Mouse (Mus musculus): ENCODE measurements around the gene Pakap. TPM values are rescaled to one million over a fixed set of nuclear protein-coding genes. Genes with fewer than 3 reads are reported as not detected.

The Pakap gene
- polyA plus RNA-seq, 1 experiment from 2014 or later = 1.4 TPM

DNA sequence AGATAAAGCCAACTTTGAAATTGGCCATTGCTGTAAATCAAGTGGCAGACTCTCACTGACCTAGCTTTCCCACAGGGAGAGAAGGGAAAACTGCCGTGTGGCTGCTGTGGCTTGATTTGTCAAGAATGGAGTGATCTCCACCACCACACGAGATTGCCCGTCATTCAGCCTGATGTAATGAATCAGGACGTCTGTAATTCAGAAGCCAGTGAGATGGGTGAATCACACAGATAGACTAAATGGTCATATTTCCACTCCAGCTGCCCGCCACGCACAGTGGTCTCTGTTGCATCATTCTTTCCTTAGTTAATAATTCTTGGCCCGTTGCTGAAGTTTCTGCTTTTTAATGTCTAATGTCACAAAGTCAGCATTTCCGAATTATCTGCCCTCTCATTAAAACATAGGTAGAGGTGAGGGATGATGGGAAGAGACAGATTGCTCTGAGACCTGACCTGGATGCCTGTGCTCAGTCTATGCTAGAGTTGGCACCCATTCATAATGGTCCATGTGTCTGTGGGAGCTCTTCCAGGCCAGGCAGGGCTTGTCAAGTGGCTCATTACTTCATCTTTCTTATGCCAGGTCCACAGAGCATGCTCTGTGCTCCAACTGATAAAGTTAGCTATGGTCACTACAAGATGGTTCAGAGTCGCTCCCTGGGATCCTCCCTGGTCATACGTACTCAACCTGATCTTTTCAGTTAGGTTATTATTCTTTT lies 34.1 kb downstream of the Pakap start:
- Histone ChIP-seq H3K36me3 (replicated peaks) (no peaks in the 10 kb centered on the region), H3K4me2 (no peak overlapping the region), H3K9me3 (replicated peaks) (no peaks in the 10 kb centered on the region), H3K27me3 (no peaks in the 10 kb centered on the region), H3K27ac (replicated peaks) (no peak overlapping the region), H3K4me1 (replicated peaks) (no peaks in the 10 kb centered on the region), H3K9ac (no peak overlapping the region), H3K4me3 (replicated peaks) (no peak overlapping the region)
- 64% methylated on average over 10 of the region's 10 CpGs for WGBS (ENCODE audit: insufficient replicate concordance)
- no peak for ATAC-seq (ENCODE audit: insufficient read depth)

DNA sequence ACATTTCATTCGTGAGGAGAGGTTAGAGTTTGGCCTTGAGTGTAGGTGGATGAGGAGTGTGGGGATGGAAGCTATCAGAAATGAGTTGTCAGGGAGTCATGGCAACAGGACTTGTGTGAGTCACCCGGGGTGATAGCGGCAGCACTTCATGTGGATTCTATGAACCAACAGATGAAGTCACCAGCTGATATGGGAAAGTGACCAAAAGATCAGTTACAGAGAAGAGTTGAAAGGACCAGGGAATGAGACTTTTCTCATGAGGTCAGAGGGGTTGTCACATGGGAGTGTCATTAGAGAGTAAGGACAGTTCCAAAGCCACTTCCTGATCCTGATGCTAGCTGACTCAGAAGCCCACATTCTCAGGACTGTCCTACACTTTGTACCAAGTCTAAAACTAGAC lies 38.3 kb downstream of the Pakap start:
- H3K36me3 ChIP-seq (replicated peaks) = no peaks in the 10 kb centered on the region
- H3K27me3 ChIP-seq = no peaks in the 10 kb centered on the region
- no peak overlapping the region for H3K4me3 ChIP-seq (replicated peaks)
- no peak overlapping the region for H3K27ac ChIP-seq (replicated peaks)
- H3K9me3 ChIP-seq (replicated peaks) = no peaks in the 10 kb centered on the region
- 65% methylated on average over 3 of the region's 3 CpGs for WGBS (ENCODE audit: insufficient replicate concordance)
- H3K4me1 ChIP-seq (replicated peaks) = no peaks in the 10 kb centered on the region
- no peak overlapping the region for H3K4me2 ChIP-seq
- no peak for ATAC-seq (ENCODE audit: insufficient read depth)
- H3K9ac ChIP-seq = no peak overlapping the region

DNA sequence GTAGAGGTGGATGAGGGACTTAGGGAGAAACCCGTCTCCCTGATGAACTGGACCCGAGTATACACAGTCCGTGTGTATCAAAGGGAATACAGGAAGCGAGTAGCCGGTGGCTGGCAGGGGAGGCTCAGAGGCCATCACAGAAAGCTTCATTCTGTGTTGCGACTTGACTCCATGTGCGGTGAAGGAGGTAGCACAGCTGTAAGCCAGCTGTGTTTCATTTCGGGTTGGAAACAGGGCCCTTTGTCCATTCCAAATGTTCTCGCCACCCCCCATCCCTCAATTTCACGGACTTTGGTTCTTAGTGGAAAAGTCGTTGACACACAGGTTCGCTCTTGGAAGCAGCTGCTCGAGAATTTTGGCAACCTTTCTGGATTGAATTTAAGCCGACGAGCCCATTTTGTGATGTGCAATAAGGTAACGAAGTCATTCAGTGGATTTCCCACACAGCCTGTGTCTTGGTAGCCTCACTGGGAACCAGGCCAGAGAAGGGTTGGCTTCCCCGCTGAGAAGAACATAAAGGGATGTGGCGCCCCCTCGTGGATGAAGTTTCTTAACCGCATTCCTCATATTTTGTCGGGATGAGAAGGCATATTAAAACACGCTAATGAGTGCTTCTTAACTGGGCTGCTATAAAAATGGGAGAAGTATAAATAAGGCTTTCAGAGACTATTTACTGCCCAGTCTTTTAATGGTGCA lies 39.4 kb downstream of the Pakap start:
- ATAC-seq (ENCODE audit: insufficient read depth) = no peak
- Histone ChIP-seq H3K4me2 (no peak overlapping the region), H3K4me3 (replicated peaks) (no peak overlapping the region), H3K9me3 (replicated peaks) (no peaks in the 10 kb centered on the region), H3K4me1 (replicated peaks) (no peaks in the 10 kb centered on the region), H3K27ac (replicated peaks) (no peak overlapping the region), H3K36me3 (replicated peaks) (no peaks in the 10 kb centered on the region), H3K9ac (no peak overlapping the region), H3K27me3 (no peaks in the 10 kb centered on the region)
- 40% methylated on average over 22 of the region's 22 CpGs for WGBS (ENCODE audit: insufficient replicate concordance)

- no peaks in the 10 kb centered on the region for H3K27me3 ChIP-seq
- H3K4me1 ChIP-seq (replicated peaks) = no peaks in the 10 kb centered on the region
- H3K4me3 ChIP-seq (replicated peaks) = no peak overlapping the region
- no peak overlapping the region for H3K4me2 ChIP-seq
- H3K9me3 ChIP-seq (replicated peaks) = no peaks in the 10 kb centered on the region
- H3K36me3 ChIP-seq (replicated peaks) = no peaks in the 10 kb centered on the region
- WGBS (ENCODE audit: insufficient replicate concordance) = 56% methylated on average over 17 of the region's 17 CpGs
- H3K9ac ChIP-seq = no peak overlapping the region
- no peak overlapping the region for H3K27ac ChIP-seq (replicated peaks)
- no peak for ATAC-seq (ENCODE audit: insufficient read depth)
Measured at GRCm38 (mm10) chr4:57611303-57612077, 43.5 kb downstream of the Pakap start.

GRCm38 (mm10) chr4:57612716-57613115 lies 44.7 kb downstream of the Pakap start:
- Histone ChIP-seq H3K4me2 (no peak overlapping the region), H3K27ac (replicated peaks) (no peak overlapping the region), H3K36me3 (replicated peaks) (no peaks in the 10 kb centered on the region), H3K9me3 (replicated peaks) (no peaks in the 10 kb centered on the region), H3K27me3 (no peaks in the 10 kb centered on the region), H3K4me1 (replicated peaks) (no peaks in the 10 kb centered on the region), H3K4me3 (replicated peaks) (no peak overlapping the region), H3K9ac (no peak overlapping the region)
- WGBS (ENCODE audit: insufficient replicate concordance) = 59% methylated on average over 5 of the region's 5 CpGs
- ATAC-seq (ENCODE audit: insufficient read depth) = no peak

DNA sequence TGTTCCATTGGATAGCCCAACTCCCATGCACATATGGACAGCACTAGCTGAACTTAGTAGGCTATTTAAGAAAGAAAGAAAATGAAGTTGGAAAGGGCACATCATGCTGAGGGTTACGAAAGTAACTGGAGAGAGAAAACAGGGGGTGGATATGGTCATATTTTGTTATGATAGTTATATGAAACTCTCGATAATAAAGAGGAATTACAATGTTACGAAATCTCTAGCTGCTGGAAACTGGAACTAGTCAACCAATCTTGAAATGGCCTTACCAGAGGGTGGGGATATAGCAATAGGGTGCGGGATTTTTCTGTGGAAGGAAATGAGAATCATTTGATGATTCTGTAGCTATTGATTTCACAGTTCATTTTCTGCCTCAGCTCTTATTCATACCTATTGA lies 46.7 kb downstream of the Pakap start:
- Histone ChIP-seq H3K27me3 (no peaks in the 10 kb centered on the region), H3K9ac (no peak overlapping the region), H3K36me3 (replicated peaks) (no peaks in the 10 kb centered on the region), H3K9me3 (replicated peaks) (no peaks in the 10 kb centered on the region), H3K4me1 (replicated peaks) (no peaks in the 10 kb centered on the region), H3K27ac (replicated peaks) (no peak overlapping the region), H3K4me2 (no peak overlapping the region), H3K4me3 (replicated peaks) (no peak overlapping the region)
- no peak for ATAC-seq (ENCODE audit: insufficient read depth)
- WGBS (ENCODE audit: insufficient replicate concordance) = 54% methylated on average over 4 of the region's 4 CpGs

DNA sequence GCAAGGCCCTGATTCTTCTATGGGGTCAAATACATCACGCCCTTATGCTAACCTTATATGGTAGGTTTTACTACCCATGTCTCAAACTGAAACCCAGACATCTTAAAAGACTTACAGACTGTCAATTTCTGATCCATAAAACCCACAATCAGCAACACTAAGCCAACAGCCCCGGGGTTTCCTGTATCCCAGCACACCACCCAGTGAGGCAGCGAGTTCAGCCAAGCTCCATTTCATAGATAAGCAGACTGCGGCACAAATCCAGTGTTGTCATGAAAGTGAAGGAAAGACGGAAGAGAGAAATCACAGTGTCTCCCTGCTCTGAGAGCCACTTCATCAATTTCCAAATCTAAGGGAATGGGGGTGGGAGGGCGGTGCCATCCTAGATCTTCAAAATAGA lies 50.8 kb downstream of the Pakap start:
- no peaks in the 10 kb centered on the region for H3K36me3 ChIP-seq (replicated peaks)
- ATAC-seq (ENCODE audit: insufficient read depth) = no peak

GRCm38 (mm10) chr4:57622816-57623215 lies 54.8 kb downstream of the Pakap start:
- H3K27ac ChIP-seq (replicated peaks) = no peak overlapping the region
- H3K9ac ChIP-seq = no peak overlapping the region
- H3K27me3 ChIP-seq = no peaks in the 10 kb centered on the region
- H3K36me3 ChIP-seq (replicated peaks) = no peaks in the 10 kb centered on the region
- ATAC-seq (ENCODE audit: insufficient read depth) = no peak
- no peaks in the 10 kb centered on the region for H3K4me1 ChIP-seq (replicated peaks)
- H3K9me3 ChIP-seq (replicated peaks) = no peaks in the 10 kb centered on the region
- no peak overlapping the region for H3K4me3 ChIP-seq (replicated peaks)
- WGBS (ENCODE audit: insufficient replicate concordance) = 55% methylated on average over 7 of the region's 7 CpGs
- no peak overlapping the region for H3K4me2 ChIP-seq

More for the DNA sequence above, 50.8 kb downstream of the Pakap start:
- WGBS (ENCODE audit: insufficient replicate concordance) = 62% methylated on average over 6 of the region's 6 CpGs
- H3K9me3 ChIP-seq (replicated peaks) = no peaks in the 10 kb centered on the region
- H3K4me2 ChIP-seq = no peak overlapping the region
- no peaks in the 10 kb centered on the region for H3K27me3 ChIP-seq
- no peaks in the 10 kb centered on the region for H3K4me1 ChIP-seq (replicated peaks)
- no peak overlapping the region for H3K4me3 ChIP-seq (replicated peaks)
- no peak overlapping the region for H3K9ac ChIP-seq
- no peak overlapping the region for H3K27ac ChIP-seq (replicated peaks)

DNA sequence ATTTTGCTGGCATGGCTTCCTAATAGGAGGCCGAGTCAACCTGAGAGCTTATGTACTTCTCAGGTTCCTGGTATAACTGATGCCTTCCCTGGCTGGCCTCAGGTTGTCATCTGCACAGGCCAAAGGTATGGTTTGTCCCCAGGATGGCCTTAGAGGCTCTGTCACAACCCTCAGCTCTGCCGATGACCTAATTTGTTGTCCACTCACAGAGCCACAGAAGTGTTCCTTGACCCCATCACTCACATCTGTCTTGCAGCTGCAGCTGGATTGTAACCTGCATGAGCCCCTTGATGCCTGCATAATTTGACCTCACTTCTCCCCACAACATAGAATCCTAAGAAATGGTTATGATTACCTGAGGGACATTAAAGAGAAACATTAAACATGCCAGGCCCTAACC lies 56.8 kb downstream of the Pakap start:
- ATAC-seq (ENCODE audit: insufficient read depth) = no peak
- no peak overlapping the region for H3K4me3 ChIP-seq (replicated peaks)
- no peak overlapping the region for H3K27ac ChIP-seq (replicated peaks)
- no peak overlapping the region for H3K4me2 ChIP-seq
- H3K4me1 ChIP-seq (replicated peaks) = no peaks in the 10 kb centered on the region
- H3K27me3 ChIP-seq = no peaks in the 10 kb centered on the region
- no peaks in the 10 kb centered on the region for H3K36me3 ChIP-seq (replicated peaks)
- WGBS (ENCODE audit: insufficient replicate concordance) = 71% methylated on average over 2 of the region's 2 CpGs
- H3K9me3 ChIP-seq (replicated peaks) = no peaks in the 10 kb centered on the region
- H3K9ac ChIP-seq = no peak overlapping the region

GRCm38 (mm10) chr4:57625306-57625705 lies 57.3 kb downstream of the Pakap start:
- H3K9ac ChIP-seq = no peak overlapping the region
- no peak overlapping the region for H3K27ac ChIP-seq (replicated peaks)
- no peaks in the 10 kb centered on the region for H3K4me1 ChIP-seq (replicated peaks)
- no peaks in the 10 kb centered on the region for H3K9me3 ChIP-seq (replicated peaks)
- no peaks in the 10 kb centered on the region for H3K36me3 ChIP-seq (replicated peaks)
- H3K27me3 ChIP-seq = no peaks in the 10 kb centered on the region
- H3K4me3 ChIP-seq (replicated peaks) = no peak overlapping the region
- ATAC-seq (ENCODE audit: insufficient read depth) = no peak
- no peak overlapping the region for H3K4me2 ChIP-seq
- WGBS (ENCODE audit: insufficient replicate concordance) = 71% methylated on average over 1 of the region's 1 CpGs

GRCm38 (mm10) chr4:57625756-57626155 lies 57.8 kb downstream of the Pakap start:
- no peaks in the 10 kb centered on the region for H3K27me3 ChIP-seq
- 60% methylated on average over 1 of the region's 1 CpGs for WGBS (ENCODE audit: insufficient replicate concordance)
- H3K27ac ChIP-seq (replicated peaks) = no peak overlapping the region

More at GRCm38 (mm10) chr4:57625756-57626155, 57.8 kb downstream of the Pakap start:
- Histone ChIP-seq H3K36me3 (replicated peaks) (no peaks in the 10 kb centered on the region), H3K9ac (no peak overlapping the region), H3K4me3 (replicated peaks) (no peak overlapping the region), H3K9me3 (replicated peaks) (no peaks in the 10 kb centered on the region), H3K4me1 (replicated peaks) (no peaks in the 10 kb centered on the region), H3K4me2 (no peak overlapping the region)
- ATAC-seq (ENCODE audit: insufficient read depth) = no peak

All from liver, embryonic 15.5 days (tissue).